Mouse (Mus musculus) kidney, embryonic 16.5 days (tissue): ENCODE results near the gene Alpk1. TPM values are rescaled to one million over a fixed set of nuclear protein-coding genes. Genes with fewer than 3 reads are reported as not detected.

Source experiments
- ATAC-seq: fragments of 200-750 bp; cut with Nextera tagmentation; 2 replicates; pipeline ENCODE4 v1.8.0; 2017; ENCODE audit warnings: moderate TSS enrichment; ENCODE audit not compliant: low FRiP score, low TSS enrichment
- H3K27ac ChIP-seq: fragments of 300-500 bp; sonication (generic); 2 replicates; pipeline ENCODE4 v1.5.1; 2014; ENCODE audit warnings: low read length
- H3K27me3 ChIP-seq: fragments of 300-500 bp; sonication (generic); 2 replicates; pipeline ENCODE4 v1.6.1; 2014; ENCODE audit warnings: low read length, control low read depth, mixed read lengths; ENCODE audit not compliant: insufficient read depth
- H3K36me3 ChIP-seq: fragments of 300-500 bp; sonication (generic); 2 replicates; pipeline ENCODE4 v1.6.1; 2014; ENCODE audit warnings: low read length, control low read depth, mixed read lengths; ENCODE audit not compliant: insufficient read depth
- H3K4me1 ChIP-seq: fragments of 300-500 bp; sonication (generic); 2 replicates; pipeline ENCODE4 v1.6.1; 2014; ENCODE audit warnings: low read length, control low read depth, mixed read lengths; ENCODE audit not compliant: insufficient read depth
- H3K4me2 ChIP-seq: fragments of 300-500 bp; sonication (generic); replicated peaks from 2 replicates; pipeline ENCODE4 v1.6.1; 2014; ENCODE audit warnings: low read depth, low read length
- H3K4me3 ChIP-seq: fragments of 300-500 bp; sonication (generic); 2 replicates; pipeline ENCODE4 v1.5.1; 2014; ENCODE audit warnings: mild to moderate bottlenecking, low read length
- H3K9ac ChIP-seq: fragments of 300-500 bp; sonication (generic); replicated peaks from 2 replicates; pipeline ENCODE4 v1.6.1; 2014; ENCODE audit warnings: low read length
- H3K9me3 ChIP-seq: fragments of 300-500 bp; sonication (generic); 2 replicates; pipeline ENCODE4 v1.6.1; 2016; ENCODE audit warnings: low read length, control low read depth
- WGBS: fragments of 180-500 bp; shearing (Covaris S2); extraction: QIAGEN DNeasy Blood & Tissue Kit; methylation state at CpG from one replicate; pipeline ENCODE4 v1.1.7; 2014; 5-methylcytosine and 5-hydroxymethylcytosine counted together
- polyA plus RNA-seq: library from polyadenylated mRNA; unstranded; fragments of >200 nt; fragmentation: Nextera tagmentation; extraction: Ambion mirVana; gene quantifications from 2 replicates; pipeline ENCODE4 v1.2.1, GENCODE M21; 2015

Gene Alpk1
- polyA plus RNA-seq, 1 experiment from 2014 or later, result 1.2 TPM

- ATAC-seq, result no peak
Observed at GRCm38 (mm10) chr3:127627956-127628310, 152.4 kb downstream of the Alpk1 start.

GRCm38 (mm10) chr3:127627151-127627955 lies 153.0 kb downstream of the Alpk1 start:
- Histone ChIP-seq H3K36me3 (no peaks in the 10 kb centered on the region), H3K27me3 (peaks cover 88% of the 10 kb centered on the region), H3K9ac (no peak overlapping the region), H3K4me2 (no peak overlapping the region), H3K27ac (no peak overlapping the region), H3K4me3 (no peak overlapping the region), H3K4me1 (peaks cover 17% of the 10 kb centered on the region), H3K9me3 (no peaks in the 10 kb centered on the region)
- under 1% methylated on average over 28 of the region's 28 CpGs for WGBS
- no peak for ATAC-seq

More at GRCm38 (mm10) chr3:127627956-127628310, 152.4 kb downstream of the Alpk1 start:
- H3K4me2 ChIP-seq, result no peak overlapping the region
- whole genome bisulfite sequencing, result under 1% methylated on average over 9 of the region's 9 CpGs
- no peak overlapping the region for H3K27ac ChIP-seq
- H3K9me3 ChIP-seq, result no peaks in the 10 kb centered on the region
- 0 out of 2 replicates have a peak overlapping the region, but pooled peaks have one; percentile 8 for H3K4me3 ChIP-seq
- H3K27me3 ChIP-seq, result peaks cover 88% of the 10 kb centered on the region
- no peaks in the 10 kb centered on the region for H3K36me3 ChIP-seq
- H3K4me1 ChIP-seq, result peaks cover 23% of the 10 kb centered on the region
- no peak overlapping the region for H3K9ac ChIP-seq

DNA sequence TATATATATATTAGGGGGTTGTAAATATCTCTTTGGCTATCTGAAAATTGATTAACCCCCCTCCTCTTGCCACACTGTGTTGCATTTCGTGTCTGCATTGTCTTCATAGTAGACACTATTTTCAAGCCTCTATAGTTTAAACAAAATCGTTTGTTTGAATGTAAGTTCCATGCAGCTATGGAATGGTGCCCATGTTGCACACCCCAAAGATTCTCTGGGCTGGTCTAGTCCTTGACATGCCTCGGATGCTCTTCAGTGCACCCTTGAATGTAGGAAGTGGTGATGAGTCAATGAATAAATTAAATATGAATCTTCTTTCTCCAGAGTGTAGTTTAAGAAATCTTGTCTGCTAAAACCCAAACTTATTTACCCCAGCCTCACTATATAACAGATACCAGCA lies 153.8 kb downstream of the Alpk1 start:
- ATAC-seq, result no peak
- 9% methylated on average over 3 of the region's 3 CpGs for WGBS
- Histone ChIP-seq H3K4me1 (peaks cover 14% of the 10 kb centered on the region), H3K4me2 (no peak overlapping the region), H3K27ac (no peak overlapping the region), H3K36me3 (no peaks in the 10 kb centered on the region), H3K4me3 (no peak overlapping the region), H3K27me3 (peaks cover 80% of the 10 kb centered on the region), H3K9me3 (no peaks in the 10 kb centered on the region), H3K9ac (no peak overlapping the region)

- Histone ChIP-seq H3K27ac (no peak overlapping the region), H3K36me3 (no peaks in the 10 kb centered on the region), H3K4me2 (peak overlapping the region; percentile 65), H3K4me3 (peak overlapping the region; percentile 46), H3K4me1 (peaks cover 14% of the 10 kb centered on the region), H3K9ac (no peak overlapping the region), H3K27me3 (peaks cover 75% of the 10 kb centered on the region), H3K9me3 (no peaks in the 10 kb centered on the region)
- WGBS, result under 1% methylated on average over 28 of the region's 28 CpGs
- ATAC-seq, result no peak
Observed at GRCm38 (mm10) chr3:127625701-127626399, 154.5 kb downstream of the Alpk1 start.

DNA sequence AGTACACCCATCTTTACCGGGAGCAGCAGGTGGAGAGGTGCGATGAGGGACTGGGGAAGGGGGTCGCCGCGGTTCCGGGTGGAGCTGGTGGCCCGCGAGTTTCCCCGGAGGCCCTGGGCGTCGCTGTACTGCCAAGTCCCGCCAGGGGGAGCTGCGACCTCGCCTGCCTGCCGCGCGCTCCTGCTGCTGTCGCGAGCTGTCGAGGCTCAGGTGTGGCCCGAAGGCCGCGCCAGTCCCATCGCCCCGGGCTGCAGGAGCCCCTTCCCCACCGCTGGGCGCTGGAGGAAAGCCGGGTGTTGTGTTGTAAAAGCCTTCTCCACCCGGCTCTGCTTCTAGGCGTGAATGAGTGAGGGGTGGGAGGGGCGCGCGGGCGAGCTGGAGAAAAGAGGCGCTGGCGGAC lies 155.0 kb downstream of the Alpk1 start:
- no peak overlapping the region for H3K9ac ChIP-seq
- H3K4me1 ChIP-seq, result peaks cover 14% of the 10 kb centered on the region
- H3K27me3 ChIP-seq, result peaks cover 69% of the 10 kb centered on the region
- WGBS, result 1% methylated on average over 36 of the region's 36 CpGs
- peak overlapping the region; percentile 65 for H3K4me2 ChIP-seq
- no peaks in the 10 kb centered on the region for H3K9me3 ChIP-seq
- peak overlapping the region; percentile 46 for H3K4me3 ChIP-seq
- no peaks in the 10 kb centered on the region for H3K36me3 ChIP-seq
- H3K27ac ChIP-seq, result no peak overlapping the region
- ATAC-seq, result peak; percentile 80

Other genes starting within 250 kb of the Alpk1 start
- 43.2 and 58.3 TPM in 2 replicates for gene Larp7, start 227.2 kb downstream of the Alpk1 start, polyA plus RNA-seq
- gene Zgrf1, start 227.0 kb downstream of the Alpk1 start, polyA plus RNA-seq, result 6.3 and 9.1 TPM in 2 replicates
- gene Neurog2, start 147.4 kb downstream of the Alpk1 start, polyA plus RNA-seq, result not detected in 2 replicates
- gene Tifa, start 9.3 kb upstream of the Alpk1 start, polyA plus RNA-seq, result 4.3 and 5.4 TPM in 2 replicates
- 49.3 and 50.9 TPM in 2 replicates for gene Ap1ar, start 57.0 kb upstream of the Alpk1 start, polyA plus RNA-seq
- 3.7 and 5.0 TPM in 2 replicates for gene Fam241a, start 115.8 kb upstream of the Alpk1 start, polyA plus RNA-seq